Mouse (Mus musculus): Measurements from ENCODE around the gene Spint5.

- TF ChIP-seq CTCF (IDR thresholded peaks at IDR 0.05 in 2 of 3, conservative IDR thresholded peaks at IDR 0.05 in 1 of 3; ENCODE audit: control insufficient read depth in 1 of 3, insufficient read depth in 1 of 3, low read depth in 2 of 3, low read length in 3 of 3, poor library complexity in 1 of 3, severe bottlenecking in 1 of 3) (no peak), POLR2A (IDR thresholded peaks at IDR 0.05; ENCODE audit: control insufficient read depth in 1 of 2, insufficient read depth in 1 of 2, low read depth in 1 of 2, low read length in 2 of 2, poor library complexity in 1 of 2) (no peak), MYC (IDR thresholded peaks at IDR 0.05; ENCODE audit: low read depth, low read length) (no peak), RAD21 (IDR thresholded peaks at IDR 0.05; ENCODE audit: low read depth, low read length) (no peak)
Observed at GRCm38 (mm10) chr2:164761502-164761901, 46.4 kb downstream of the Spint5 start.

Data from MEL (cell line).